Mouse (Mus musculus) yolk sac, embryonic 10.5 days (tissue): Measurements from ENCODE around the gene Prelid1.

Experiments
- DNase-seq: peaks from one replicate; pipeline ENCODE4 v3.0.0-alpha.2; 2017; ENCODE audit warnings: low spot score

The Prelid1 gene

GRCm38 (mm10) chr13:55332331-55332730 is 12.0 kb downstream of the Prelid1 start:
- no peak for DNase-seq

GRCm38 (mm10) chr13:55335701-55336100 is 15.4 kb downstream of the Prelid1 start:
- DNase-seq = no peak

- no peak for DNase-seq
These were observed 17.2 kb downstream of the Prelid1 start for GRCm38 (mm10) chr13:55337341-55337975.

- DNase-seq = no peak
These were observed 18.1 kb downstream of the Prelid1 start for GRCm38 (mm10) chr13:55338131-55339054.

- no peak for DNase-seq
These were observed 19.0 kb downstream of the Prelid1 start for GRCm38 (mm10) chr13:55339259-55339658.

GRCm38 (mm10) chr13:55342469-55342868 is 22.2 kb downstream of the Prelid1 start:
- DNase-seq = no peak

GRCm38 (mm10) chr13:55344286-55344685 is 24.0 kb downstream of the Prelid1 start:
- DNase-seq = no peak

- DNase-seq = no peak
These were observed 26.4 kb downstream of the Prelid1 start for GRCm38 (mm10) chr13:55346745-55347144.

- DNase-seq = no peak
These were observed 40.8 kb downstream of the Prelid1 start for GRCm38 (mm10) chr13:55361145-55361544.

- DNase-seq = peak; percentile 42
These were observed 41.7 kb downstream of the Prelid1 start for GRCm38 (mm10) chr13:55361974-55362452.

- peak; percentile 99 for DNase-seq
These were observed 42.3 kb downstream of the Prelid1 start, which contains the start of gene Lman2 for GRCm38 (mm10) chr13:55362453-55363060. TSS of gene Lman2 (minus strand) at chr13:55362783.

- no peak for DNase-seq
These were observed 48.1 kb downstream of the Prelid1 start for GRCm38 (mm10) chr13:55368401-55368800.

- no peak for DNase-seq
These were observed 49.3 kb downstream of the Prelid1 start, which contains the start of gene Rgs14 for GRCm38 (mm10) chr13:55369531-55370114. TSS of gene Rgs14 (plus strand) at chr13:55369732.

- no peak for DNase-seq
These were observed 49.9 kb downstream of the Prelid1 start for GRCm38 (mm10) chr13:55370234-55370633.

- DNase-seq = no peak
These were observed 50.8 kb downstream of the Prelid1 start for GRCm38 (mm10) chr13:55371007-55371681.

- no peak for DNase-seq
These were observed 51.4 kb downstream of the Prelid1 start for GRCm38 (mm10) chr13:55371740-55372139.

- no peak for DNase-seq
These were observed 54.1 kb downstream of the Prelid1 start for GRCm38 (mm10) chr13:55374206-55374924.
